Mouse (Mus musculus): ENCODE data around the gene Abl2. TPM values are rescaled to one million over a fixed set of nuclear protein-coding genes. Genes with fewer than 3 reads are reported as not detected.

The Abl2 gene
- polyA plus RNA-seq, 1 experiment from 2014 or later, result 10.1 TPM

- H3K36me3 ChIP-seq (ENCODE audit: control insufficient read depth, insufficient read depth, low read length), result peaks cover 30% of the 10 kb centered on the region; the same call in 1 of the 2 replicates
- H3K27me3 ChIP-seq (ENCODE audit: control insufficient read depth, insufficient read depth, low read length), result no peaks in the 10 kb centered on the region
- H3K9me3 ChIP-seq (ENCODE audit: control insufficient read depth, low read length), result no peaks in the 10 kb centered on the region
- no peak overlapping the region for H3K27ac ChIP-seq (ENCODE audit: low read depth, low read length)
- no peak overlapping the region for H3K4me3 ChIP-seq (ENCODE audit: low read depth, low read length)
- no peak for ATAC-seq (ENCODE audit: low read depth)
- no peak overlapping the region for H3K4me2 ChIP-seq (ENCODE audit: low read depth, low read length)
- no peaks in the 10 kb centered on the region for H3K4me1 ChIP-seq (ENCODE audit: control insufficient read depth, insufficient read depth, low read length)
- 86% methylated on average over 2 of the region's 2 CpGs for WGBS
- H3K9ac ChIP-seq (replicated peaks; ENCODE audit: low read depth, low read length), result no peak overlapping the region
Observed at GRCm38 (mm10) chr1:156635148-156635547, 76.6 kb downstream of the Abl2 start.

- H3K9ac ChIP-seq (replicated peaks; ENCODE audit: low read depth, low read length), result no peak overlapping the region
Observed at GRCm38 (mm10) chr1:156639455-156639854, 80.9 kb downstream of the Abl2 start.

GRCm38 (mm10) chr1:156640577-156640976 is 82.0 kb downstream of the Abl2 start:
- no peak for ATAC-seq (ENCODE audit: low read depth)
- H3K4me2 ChIP-seq (ENCODE audit: low read depth, low read length), result no peak overlapping the region
- H3K9ac ChIP-seq (replicated peaks; ENCODE audit: low read depth, low read length), result no peak overlapping the region
- no peak overlapping the region for H3K4me3 ChIP-seq (ENCODE audit: low read depth, low read length)
- H3K4me1 ChIP-seq (ENCODE audit: control insufficient read depth, insufficient read depth, low read length), result peaks cover 3% of the 10 kb centered on the region; the same call in 1 of the 2 replicates
- H3K27ac ChIP-seq (ENCODE audit: low read depth, low read length), result no peak overlapping the region
- 77% methylated on average over 4 of the region's 4 CpGs for WGBS
- peaks cover 41% of the 10 kb centered on the region for H3K36me3 ChIP-seq (ENCODE audit: control insufficient read depth, insufficient read depth, low read length)
- no peaks in the 10 kb centered on the region for H3K27me3 ChIP-seq (ENCODE audit: control insufficient read depth, insufficient read depth, low read length)
- no peaks in the 10 kb centered on the region for H3K9me3 ChIP-seq (ENCODE audit: control insufficient read depth, low read length)

More at GRCm38 (mm10) chr1:156639455-156639854, 80.9 kb downstream of the Abl2 start:
- H3K4me3 ChIP-seq (ENCODE audit: low read depth, low read length), result no peak overlapping the region
- no peak for ATAC-seq (ENCODE audit: low read depth)
- H3K36me3 ChIP-seq (ENCODE audit: control insufficient read depth, insufficient read depth, low read length), result peaks cover 42% of the 10 kb centered on the region
- no peaks in the 10 kb centered on the region for H3K9me3 ChIP-seq (ENCODE audit: control insufficient read depth, low read length)
- H3K4me1 ChIP-seq (ENCODE audit: control insufficient read depth, insufficient read depth, low read length), result no peaks in the 10 kb centered on the region
- H3K4me2 ChIP-seq (ENCODE audit: low read depth, low read length), result no peak overlapping the region
- H3K27me3 ChIP-seq (ENCODE audit: control insufficient read depth, insufficient read depth, low read length), result no peaks in the 10 kb centered on the region
- no peak overlapping the region for H3K27ac ChIP-seq (ENCODE audit: low read depth, low read length)
- WGBS, result 93% methylated on average over 5 of the region's 5 CpGs

DNA sequence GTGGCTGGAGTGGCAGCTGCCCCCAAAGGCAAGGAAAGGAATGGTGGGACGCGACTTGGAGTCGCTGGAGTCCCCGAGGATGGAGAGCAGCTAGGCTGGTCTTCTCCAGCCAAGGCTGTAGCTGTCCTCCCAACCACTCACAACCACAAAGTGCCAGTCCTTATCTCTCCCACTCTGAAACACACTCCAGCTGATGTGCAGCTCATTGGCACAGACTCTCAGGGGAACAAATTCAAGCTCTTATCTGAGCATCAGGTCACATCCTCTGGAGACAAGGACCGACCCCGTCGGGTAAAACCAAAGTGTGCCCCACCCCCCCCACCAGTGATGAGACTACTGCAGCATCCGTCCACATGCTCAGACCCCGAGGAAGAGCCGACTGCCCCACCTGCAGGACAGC is 83.2 kb downstream of the Abl2 start:
- Histone ChIP-seq H3K4me3 (ENCODE audit: low read depth, low read length) (no peak overlapping the region), H3K9ac (replicated peaks; ENCODE audit: low read depth, low read length) (no peak overlapping the region), H3K4me2 (ENCODE audit: low read depth, low read length) (no peak overlapping the region), H3K9me3 (ENCODE audit: control insufficient read depth, low read length) (no peaks in the 10 kb centered on the region), H3K4me1 (ENCODE audit: control insufficient read depth, insufficient read depth, low read length) (peaks cover 3% of the 10 kb centered on the region; the same call in 1 of the 2 replicates), H3K27ac (ENCODE audit: low read depth, low read length) (no peak overlapping the region), H3K36me3 (ENCODE audit: control insufficient read depth, insufficient read depth, low read length) (peaks cover 35% of the 10 kb centered on the region), H3K27me3 (ENCODE audit: control insufficient read depth, insufficient read depth, low read length) (no peaks in the 10 kb centered on the region)
- no peak for ATAC-seq (ENCODE audit: low read depth)
- 88% methylated on average over 10 of the region's 10 CpGs for WGBS

DNA sequence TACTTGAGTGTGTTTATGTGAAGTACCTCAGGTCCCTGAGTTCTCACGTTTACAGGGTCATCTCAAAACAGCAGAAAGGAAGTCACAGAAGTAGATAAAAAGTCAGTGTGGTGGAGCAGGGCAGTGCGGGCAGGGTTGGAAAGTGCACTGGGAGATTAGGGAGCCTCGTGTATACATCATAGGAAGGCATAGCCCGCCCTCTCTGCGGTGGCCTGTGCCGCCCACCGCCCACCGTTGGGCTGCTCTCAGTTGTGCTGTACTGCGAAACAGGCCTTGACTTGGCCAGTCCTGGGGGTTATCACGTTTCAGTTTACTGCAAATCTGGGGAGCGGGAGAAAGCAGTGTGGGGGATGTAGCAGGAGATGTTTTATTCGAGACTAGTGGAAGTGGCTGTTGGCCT is 84.2 kb downstream of the Abl2 start:
- Histone ChIP-seq H3K9ac (replicated peaks; ENCODE audit: low read depth, low read length) (no peak overlapping the region), H3K9me3 (ENCODE audit: control insufficient read depth, low read length) (no peaks in the 10 kb centered on the region), H3K4me3 (ENCODE audit: low read depth, low read length) (no peak overlapping the region), H3K27me3 (ENCODE audit: control insufficient read depth, insufficient read depth, low read length) (no peaks in the 10 kb centered on the region), H3K4me1 (ENCODE audit: control insufficient read depth, insufficient read depth, low read length) (peaks cover 3% of the 10 kb centered on the region; the same call in 1 of the 2 replicates), H3K4me2 (ENCODE audit: low read depth, low read length) (no peak overlapping the region), H3K36me3 (ENCODE audit: control insufficient read depth, insufficient read depth, low read length) (peaks cover 35% of the 10 kb centered on the region), H3K27ac (ENCODE audit: low read depth, low read length) (no peak overlapping the region)
- no peak for ATAC-seq (ENCODE audit: low read depth)
- WGBS, result 77% methylated on average over 12 of the region's 12 CpGs

GRCm38 (mm10) chr1:156644061-156644460 is 85.5 kb downstream of the Abl2 start:
- no peaks in the 10 kb centered on the region for H3K9me3 ChIP-seq (ENCODE audit: control insufficient read depth, low read length)
- H3K27me3 ChIP-seq (ENCODE audit: control insufficient read depth, insufficient read depth, low read length), result no peaks in the 10 kb centered on the region
- no peak overlapping the region for H3K4me2 ChIP-seq (ENCODE audit: low read depth, low read length)
- H3K4me3 ChIP-seq (ENCODE audit: low read depth, low read length), result no peak overlapping the region
- WGBS, result 54% methylated on average over 10 of the region's 10 CpGs
- H3K9ac ChIP-seq (replicated peaks; ENCODE audit: low read depth, low read length), result no peak overlapping the region
- H3K27ac ChIP-seq (ENCODE audit: low read depth, low read length), result no peak overlapping the region
- peaks cover 35% of the 10 kb centered on the region for H3K36me3 ChIP-seq (ENCODE audit: control insufficient read depth, insufficient read depth, low read length)
- H3K4me1 ChIP-seq (ENCODE audit: control insufficient read depth, insufficient read depth, low read length), result peaks cover 3% of the 10 kb centered on the region; the same call in 1 of the 2 replicates
- ATAC-seq (ENCODE audit: low read depth), result no peak

DNA sequence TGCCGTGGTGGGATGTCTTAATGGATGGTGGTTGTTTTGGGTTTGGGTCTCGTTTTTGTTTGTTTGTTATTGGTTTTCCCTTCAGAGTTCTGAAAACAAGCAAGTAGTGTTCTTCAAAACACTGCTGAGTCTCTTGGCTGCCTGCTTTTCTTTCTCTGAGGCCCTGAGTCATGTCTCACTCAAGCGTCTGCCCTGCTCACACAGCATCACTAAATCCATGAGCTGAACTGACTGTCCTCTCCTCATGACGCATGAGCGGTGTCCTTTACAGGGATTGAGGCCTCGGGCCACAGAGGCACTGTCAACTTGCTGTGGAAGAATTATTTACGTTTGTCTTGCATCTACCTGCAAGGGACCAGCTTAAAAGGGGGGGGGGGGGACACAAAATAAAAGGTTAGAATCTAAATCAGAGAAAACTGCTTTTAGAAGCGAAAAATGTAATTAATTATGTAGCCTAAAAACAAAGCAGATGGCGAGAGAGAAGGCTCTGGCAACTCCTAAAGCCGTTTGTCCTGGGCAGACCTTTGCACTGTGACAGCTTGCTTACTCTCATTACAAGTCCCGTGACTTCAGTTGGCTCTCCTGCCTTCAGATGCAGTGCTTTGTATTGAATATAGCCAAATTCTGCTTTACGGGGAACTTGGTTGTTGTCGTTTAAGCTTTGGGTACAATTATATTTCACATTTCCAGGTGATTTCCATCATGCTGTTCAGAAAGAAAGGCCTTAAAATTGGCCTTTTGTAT is 86.4 kb downstream of the Abl2 start:
- no peak for ATAC-seq (ENCODE audit: low read depth)
- no peaks in the 10 kb centered on the region for H3K27me3 ChIP-seq (ENCODE audit: control insufficient read depth, insufficient read depth, low read length)
- no peaks in the 10 kb centered on the region for H3K9me3 ChIP-seq (ENCODE audit: control insufficient read depth, low read length)
- no peak overlapping the region for H3K9ac ChIP-seq (replicated peaks; ENCODE audit: low read depth, low read length)
- peaks cover 27% of the 10 kb centered on the region for H3K36me3 ChIP-seq (ENCODE audit: control insufficient read depth, insufficient read depth, low read length)
- peaks cover 3% of the 10 kb centered on the region; the same call in 1 of the 2 replicates for H3K4me1 ChIP-seq (ENCODE audit: control insufficient read depth, insufficient read depth, low read length)
- 52% methylated on average over 13 of the region's 13 CpGs for WGBS
- no peak overlapping the region for H3K4me3 ChIP-seq (ENCODE audit: low read depth, low read length)
- no peak overlapping the region for H3K27ac ChIP-seq (ENCODE audit: low read depth, low read length)
- H3K4me2 ChIP-seq (ENCODE audit: low read depth, low read length), result no peak overlapping the region

DNA sequence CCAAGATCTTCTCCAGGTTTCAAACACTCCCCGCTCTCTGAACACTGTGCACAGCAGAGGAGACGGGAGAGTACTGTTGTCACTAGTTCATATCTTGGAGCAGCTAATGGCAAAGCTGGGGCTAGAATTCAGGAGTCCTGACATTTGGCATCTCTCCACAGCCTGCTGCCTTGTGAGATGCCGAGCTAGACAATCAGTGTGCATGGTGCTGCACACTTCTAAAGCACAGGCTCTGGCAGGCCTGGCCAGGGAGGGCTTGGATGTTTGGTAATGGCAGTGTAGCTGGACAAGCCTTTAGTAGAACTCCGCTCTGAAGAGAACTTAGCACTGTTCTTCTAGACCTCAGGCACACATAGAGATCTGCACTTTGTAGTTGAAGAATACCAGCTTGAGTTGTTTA is 87.4 kb downstream of the Abl2 start:
- Histone ChIP-seq H3K4me1 (ENCODE audit: control insufficient read depth, insufficient read depth, low read length) (peaks cover 3% of the 10 kb centered on the region; the same call in 1 of the 2 replicates), H3K4me2 (ENCODE audit: low read depth, low read length) (no peak overlapping the region), H3K9ac (replicated peaks; ENCODE audit: low read depth, low read length) (no peak overlapping the region), H3K9me3 (ENCODE audit: control insufficient read depth, low read length) (no peaks in the 10 kb centered on the region), H3K4me3 (ENCODE audit: low read depth, low read length) (no peak overlapping the region), H3K27ac (ENCODE audit: low read depth, low read length) (no peak overlapping the region), H3K36me3 (ENCODE audit: control insufficient read depth, insufficient read depth, low read length) (peaks cover 23% of the 10 kb centered on the region), H3K27me3 (ENCODE audit: control insufficient read depth, insufficient read depth, low read length) (no peaks in the 10 kb centered on the region)
- WGBS, result 80% methylated on average over 4 of the region's 4 CpGs
- ATAC-seq (ENCODE audit: low read depth), result no peak

DNA sequence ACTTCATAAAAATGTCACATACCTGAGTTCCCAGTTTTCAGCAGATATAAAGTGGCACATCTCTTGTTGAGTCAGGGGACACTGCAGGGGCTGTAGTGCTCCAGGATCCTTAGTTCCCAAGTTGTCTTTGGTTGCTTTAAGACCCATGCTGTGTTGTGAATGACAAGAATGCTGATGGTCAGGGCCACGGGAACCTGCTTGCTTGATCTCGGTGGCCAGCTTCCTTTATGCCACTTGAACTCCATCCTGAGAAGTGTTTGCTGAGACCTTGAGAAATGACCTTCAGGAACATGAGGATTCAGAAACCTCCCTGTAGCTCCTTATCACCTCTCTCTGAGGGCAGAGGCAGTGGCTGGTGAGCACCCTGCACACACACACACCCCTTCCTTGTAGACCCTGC is 90.1 kb downstream of the Abl2 start:
- 34% methylated on average over 2 of the region's 2 CpGs for WGBS
- no peak overlapping the region for H3K4me2 ChIP-seq (ENCODE audit: low read depth, low read length)
- ATAC-seq (ENCODE audit: low read depth), result no peak
- H3K9me3 ChIP-seq (ENCODE audit: control insufficient read depth, low read length), result no peaks in the 10 kb centered on the region
- H3K36me3 ChIP-seq (ENCODE audit: control insufficient read depth, insufficient read depth, low read length), result no peaks in the 10 kb centered on the region
- no peak overlapping the region for H3K4me3 ChIP-seq (ENCODE audit: low read depth, low read length)
- no peak overlapping the region for H3K27ac ChIP-seq (ENCODE audit: low read depth, low read length)
- peaks cover 3% of the 10 kb centered on the region; the same call in 1 of the 2 replicates for H3K4me1 ChIP-seq (ENCODE audit: control insufficient read depth, insufficient read depth, low read length)
- H3K27me3 ChIP-seq (ENCODE audit: control insufficient read depth, insufficient read depth, low read length), result no peaks in the 10 kb centered on the region
- no peak overlapping the region for H3K9ac ChIP-seq (replicated peaks; ENCODE audit: low read depth, low read length)

All from neural tube, embryonic 14.5 days (tissue).